Mouse (Mus musculus) cerebellum, adult 8-10 months (tissue): ENCODE data around the gene Gnb4.

Experiments used
- DNase-seq: peaks from one replicate; pipeline ENCODE4 v3.0.0; 2022

Gnb4 gene

DNA sequence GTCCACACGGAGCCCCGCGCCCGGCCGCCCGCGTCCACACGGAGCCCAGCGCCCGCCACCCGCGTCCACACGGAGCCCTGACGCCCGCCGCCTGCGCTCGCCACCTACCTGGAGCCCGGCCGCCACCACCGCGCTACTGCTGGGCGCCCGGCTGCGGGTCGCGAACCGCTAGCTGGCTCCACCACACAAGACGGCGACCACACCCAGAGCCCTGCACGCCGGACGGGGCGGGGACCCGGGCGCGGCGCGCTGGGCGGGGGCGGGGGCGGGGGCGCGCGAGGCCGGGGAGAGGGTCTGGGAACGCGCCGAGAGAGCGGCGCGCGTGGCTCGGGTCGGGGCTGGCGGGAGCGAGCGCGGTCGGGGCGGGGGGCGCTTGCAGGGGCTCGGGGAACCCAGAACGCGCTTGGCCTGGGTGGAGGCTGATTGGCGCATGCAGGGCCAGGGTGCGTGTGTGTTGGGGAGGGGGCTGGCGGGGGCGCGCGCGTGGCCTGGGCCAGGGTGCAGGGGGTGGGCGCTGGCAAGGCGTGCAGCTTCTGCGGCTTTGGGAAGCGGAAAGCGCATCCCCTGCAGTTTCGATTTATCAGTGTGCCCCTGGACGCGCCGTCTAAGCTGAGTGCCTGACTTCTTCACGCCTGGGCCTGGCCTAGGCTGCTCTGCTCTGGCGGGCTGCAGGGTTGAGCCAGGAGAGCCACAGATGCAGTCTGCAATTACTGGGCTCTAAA is at the start of gene Gnb4:
TSS of gene Gnb4 (minus strand) at position 255 of the 722 bp plus-strand sequence.
- no peak for DNase-seq

DNA sequence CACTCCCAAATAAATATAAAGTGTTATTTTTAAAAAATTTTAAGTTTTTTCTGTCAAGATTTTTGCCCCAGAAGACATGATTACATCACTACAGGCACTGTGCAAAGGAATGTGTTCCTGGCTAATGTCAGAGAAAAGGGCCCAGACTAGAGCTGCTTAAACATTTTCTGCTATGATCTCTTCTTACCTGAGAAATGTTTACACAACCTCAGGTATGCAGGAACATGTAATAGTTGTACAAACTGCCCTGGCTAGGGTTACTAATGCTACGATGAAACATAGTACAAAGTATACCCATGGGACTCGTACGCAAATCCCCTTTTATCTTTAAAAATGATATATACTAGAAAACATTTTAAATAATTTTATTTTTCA is 45.2 kb upstream of the Gnb4 start:
- no peak for DNase-seq

DNA sequence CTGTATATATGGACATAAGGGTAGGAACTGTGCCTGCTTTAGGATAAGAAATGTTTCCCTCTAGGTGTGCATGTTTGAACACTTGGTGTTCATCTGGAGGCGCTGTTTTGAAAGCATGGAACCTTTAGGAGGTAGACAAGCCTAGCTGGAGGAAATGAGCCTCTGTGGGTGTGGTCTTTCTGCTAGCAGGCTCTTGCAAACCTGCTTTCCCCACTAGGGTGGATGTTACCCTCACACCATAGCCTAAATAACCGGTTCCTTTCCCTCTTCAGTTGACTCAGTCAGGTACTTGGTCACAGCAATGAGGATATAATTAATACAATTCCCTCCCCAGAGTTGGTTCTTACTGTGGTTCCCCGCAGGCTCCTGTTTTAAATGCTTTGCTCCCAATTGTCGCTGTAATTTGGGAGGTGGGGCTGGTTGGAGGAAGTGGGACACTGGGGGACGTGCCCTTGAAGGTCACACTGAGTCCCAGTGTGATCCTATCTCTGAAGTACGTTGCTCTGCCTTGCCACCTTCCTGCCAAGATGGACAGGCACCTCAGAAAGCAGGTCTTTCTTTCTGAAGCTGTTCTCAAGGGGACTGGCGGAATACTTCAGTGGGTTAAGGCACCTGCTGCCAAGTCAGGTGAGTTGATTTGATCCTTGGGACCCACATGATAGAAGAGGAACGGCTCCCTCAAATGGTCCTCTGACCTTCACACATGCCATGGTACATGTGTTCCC is 44.6 kb upstream of the Gnb4 start:
- DNase-seq, result no peak

DNA sequence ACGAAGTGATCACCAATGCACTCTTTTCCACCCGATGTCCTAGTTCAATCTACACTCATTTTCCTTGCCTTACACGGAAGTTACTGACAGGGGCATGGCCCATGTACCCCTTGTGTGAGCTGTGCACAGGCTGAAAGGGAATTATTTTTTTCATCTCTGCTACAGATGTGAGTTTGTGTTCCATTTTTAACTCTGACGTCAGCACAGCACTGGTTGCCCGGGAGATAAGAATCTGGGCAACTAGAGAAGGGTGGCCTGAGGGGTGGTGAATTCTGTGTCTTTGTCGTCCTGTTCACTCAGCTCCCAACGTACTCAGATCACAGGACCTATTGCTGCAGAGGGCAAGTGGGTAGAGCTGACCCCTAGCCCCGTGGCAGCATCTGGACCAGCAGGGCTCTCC is 43.9 kb upstream of the Gnb4 start:
- no peak for DNase-seq

DNA sequence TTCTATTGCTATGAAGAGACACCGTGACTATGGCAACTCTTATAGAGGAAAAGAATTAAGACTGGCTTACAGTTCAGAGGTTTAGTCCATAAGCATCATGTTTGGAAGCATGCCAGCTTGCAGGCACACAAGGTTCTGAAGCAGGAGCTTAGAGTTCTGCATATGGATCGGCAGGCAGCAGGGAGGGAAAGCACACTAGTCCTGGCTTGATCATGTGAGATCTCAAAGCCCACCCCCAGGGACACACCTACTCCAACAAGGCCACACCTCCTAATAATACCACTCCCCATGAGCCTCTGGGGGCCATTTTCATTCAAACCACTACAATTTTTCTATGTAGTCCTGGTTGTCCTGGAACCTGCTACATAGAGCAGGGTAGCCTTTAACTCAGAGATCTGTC is 43.1 kb upstream of the Gnb4 start:
- no peak for DNase-seq

DNA sequence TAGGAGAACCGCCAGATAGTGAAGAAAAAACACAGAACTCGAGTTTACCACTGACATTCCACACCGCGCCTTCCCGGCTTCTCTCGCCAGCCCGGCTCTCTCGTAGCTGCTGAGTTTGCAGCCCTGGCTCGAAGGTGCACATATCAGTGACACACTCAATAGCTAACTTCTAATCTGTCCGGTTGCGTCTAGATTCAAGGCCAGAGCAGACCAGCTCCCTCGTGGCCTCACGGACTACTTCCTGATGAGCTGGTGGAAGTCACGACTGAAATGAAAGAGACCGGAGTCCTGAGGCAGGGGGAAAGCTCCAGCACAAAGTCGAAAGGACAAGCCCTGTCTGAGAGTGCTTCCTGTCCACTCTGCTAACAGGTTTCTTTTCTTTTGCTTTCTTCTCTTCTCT is 42.4 kb upstream of the Gnb4 start:
- DNase-seq, result no peak

DNA sequence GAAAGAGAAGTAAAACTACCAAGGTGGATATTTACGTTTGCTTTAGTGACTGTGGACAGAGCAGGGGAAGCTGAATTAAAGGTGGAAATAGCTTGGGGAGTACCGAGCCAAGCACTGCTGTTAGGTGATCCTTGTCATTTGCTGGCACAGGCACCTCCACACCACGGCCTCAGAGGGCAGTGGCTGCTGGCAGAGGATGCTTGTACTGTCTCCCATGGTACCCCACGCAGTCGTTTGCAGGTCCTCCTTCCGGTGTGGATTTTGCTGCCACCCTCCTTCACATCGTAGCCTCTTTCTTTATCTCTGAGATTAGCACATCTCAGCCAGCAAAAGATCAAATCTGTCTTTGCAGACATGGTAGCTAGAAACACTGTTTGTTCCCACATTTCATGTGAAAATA is 42.0 kb upstream of the Gnb4 start:
- DNase-seq, result no peak

DNA sequence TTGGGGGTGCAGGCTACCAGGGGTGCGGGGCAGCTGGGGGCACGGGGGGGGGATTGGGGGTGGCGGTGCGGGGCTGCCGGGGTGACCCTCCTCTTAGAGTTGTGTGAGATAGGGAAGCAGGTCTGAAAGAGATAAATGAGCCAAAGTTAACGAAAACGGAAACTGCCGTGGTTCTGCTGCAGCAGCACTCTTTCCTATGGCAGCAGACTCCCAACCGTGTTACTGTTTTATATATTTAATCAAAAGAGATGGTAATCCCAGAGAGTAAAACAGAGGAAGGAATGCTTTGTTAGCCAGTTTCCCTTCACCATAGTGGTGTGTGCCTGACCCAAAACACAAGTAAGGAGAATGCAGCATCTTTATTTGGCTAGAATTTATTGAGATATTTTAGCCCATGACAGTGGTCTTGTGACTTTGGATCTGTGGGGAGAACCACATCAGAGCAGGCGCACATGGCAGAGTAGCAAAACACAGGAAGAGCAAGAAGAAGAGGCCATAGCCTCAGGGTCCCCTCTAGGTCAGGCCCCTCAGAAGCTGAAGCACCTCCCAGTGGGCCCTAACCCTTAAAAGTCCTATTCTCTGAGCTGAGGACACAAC is 40.1 kb upstream of the Gnb4 start:
- no peak for DNase-seq

DNA sequence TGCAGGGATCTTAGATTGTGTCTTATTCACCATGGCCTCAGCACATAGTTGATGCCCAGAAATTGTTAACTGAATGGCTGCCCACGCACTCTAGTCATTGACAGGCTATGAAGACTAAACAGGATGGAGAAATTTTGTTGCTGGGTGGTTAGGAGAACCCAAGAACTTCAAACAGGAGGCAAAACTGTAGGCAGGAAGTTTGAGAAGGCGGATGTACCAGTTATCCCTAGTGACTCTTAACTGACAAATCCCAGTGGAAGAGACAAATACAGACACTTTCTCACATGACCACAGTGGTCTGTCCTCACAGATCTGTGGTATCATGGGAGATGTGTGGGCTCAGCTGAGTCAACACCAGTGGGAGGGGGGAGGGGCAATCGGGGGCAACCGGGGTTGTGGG is 39.6 kb upstream of the Gnb4 start:
- DNase-seq, result no peak

DNA sequence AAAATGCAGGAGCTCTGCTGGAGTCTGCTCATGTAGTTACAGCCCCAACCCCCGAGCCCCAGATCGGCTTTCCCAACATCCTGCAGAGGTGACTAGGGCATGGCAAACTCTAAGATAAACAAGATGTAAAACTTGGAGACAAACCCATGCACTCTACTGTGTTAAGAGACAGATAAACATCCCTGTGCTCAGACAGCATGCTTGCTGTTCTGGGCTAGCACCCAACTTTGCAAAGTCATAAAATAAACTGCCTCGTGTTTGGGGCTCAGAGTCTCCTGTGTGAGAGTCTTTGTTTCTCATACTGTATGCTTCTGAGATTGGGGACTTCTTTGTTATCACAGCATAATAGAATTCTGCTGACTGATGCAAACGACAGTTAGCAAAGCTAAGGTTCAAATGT is 36.4 kb upstream of the Gnb4 start:
- no peak for DNase-seq

DNA sequence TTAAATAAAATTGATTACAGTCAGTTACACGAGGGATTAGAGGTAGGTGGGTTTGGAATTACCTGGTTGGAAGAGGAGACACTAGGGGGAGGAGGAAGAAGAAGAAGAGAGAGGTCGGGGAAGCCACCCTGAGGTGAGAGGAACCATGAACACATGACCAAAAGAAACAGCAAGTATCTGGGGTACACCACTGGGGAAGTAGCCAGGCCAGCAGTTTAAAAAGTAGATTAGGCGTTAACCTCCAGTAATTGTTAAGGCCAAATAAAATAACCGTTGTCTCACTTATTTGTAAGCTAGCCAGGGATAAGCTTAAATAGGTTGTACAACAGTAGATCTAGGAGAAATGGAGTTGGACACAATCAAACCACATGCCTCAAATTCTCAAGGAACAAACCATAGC is 32.9 kb upstream of the Gnb4 start:
- no peak for DNase-seq

DNA sequence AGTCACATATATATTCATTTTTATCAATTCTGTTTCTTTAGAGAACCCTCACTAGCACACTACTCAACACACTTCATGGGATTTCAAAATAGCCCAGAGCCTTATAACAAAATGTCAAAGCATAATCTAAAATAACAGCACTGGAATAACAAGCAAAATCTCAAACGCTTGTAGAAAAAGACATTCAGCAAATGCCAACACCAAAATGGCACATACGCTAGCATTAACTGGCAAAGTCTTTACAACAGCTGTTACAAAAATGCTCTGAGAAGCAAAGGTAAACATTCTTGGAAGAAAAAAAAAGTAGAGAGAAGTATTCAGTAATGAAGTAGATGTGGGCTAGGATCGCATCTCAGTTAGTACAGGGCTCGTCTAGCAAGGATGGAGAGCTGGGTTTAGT is 30.5 kb upstream of the Gnb4 start:
- no peak for DNase-seq

DNA sequence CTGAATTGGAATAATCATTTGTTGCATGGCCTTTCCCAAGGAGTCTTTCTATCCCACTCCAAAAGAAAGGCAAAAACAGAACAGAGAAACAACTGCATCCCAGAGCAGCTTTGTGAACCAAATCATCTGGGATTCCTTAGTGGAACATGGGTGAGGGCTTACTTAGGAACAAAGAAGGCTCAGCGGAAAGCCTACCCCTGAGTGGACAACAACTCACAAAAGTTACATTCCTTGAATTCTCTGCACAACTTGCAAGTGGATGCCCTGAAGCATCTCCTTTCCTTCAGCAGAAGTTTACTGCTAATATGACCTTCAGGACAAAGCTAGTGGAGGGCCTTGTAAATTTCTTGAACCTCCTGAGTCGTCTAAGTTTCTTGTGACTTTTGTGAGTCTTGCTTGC is 28.4 kb upstream of the Gnb4 start:
- no peak for DNase-seq

DNA sequence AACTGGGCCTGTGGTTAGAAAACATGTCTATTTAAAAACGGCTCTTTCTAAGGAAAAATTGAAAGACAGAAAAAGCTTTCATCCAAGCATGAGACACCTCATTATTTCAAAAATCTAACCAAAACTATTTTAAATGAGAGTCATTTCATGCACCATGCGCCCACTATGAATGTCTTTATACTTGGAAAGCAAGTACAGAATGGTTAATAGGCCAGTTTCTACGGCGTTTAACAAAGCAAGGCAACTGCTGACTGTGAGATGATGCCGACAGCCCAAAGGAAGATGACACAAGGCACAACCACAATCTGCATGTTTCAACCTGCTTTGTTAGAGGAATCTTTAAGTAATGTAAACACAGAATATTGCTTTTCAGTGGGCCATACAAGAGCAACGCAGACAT is 25.7 kb upstream of the Gnb4 start:
- no peak for DNase-seq

DNA sequence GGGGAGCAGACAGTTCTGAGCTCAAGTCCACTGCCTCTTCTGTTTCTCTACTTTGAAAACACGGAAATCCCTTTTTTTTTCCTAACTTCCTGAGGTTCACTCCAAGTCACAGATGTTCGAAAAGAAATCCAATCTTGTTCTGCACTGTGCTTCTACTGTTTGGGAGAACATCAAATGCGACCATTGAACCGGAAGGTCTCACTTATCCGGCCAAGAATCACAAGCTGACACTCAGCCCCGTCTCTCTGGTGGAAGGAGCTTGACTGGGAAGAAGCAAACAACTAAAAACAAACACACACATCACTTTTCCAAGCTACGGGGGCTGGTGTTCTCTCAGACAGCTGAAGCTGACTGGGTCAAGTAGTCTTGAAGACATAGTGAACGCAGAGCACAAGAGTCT is 21.9 kb upstream of the Gnb4 start:
- no peak for DNase-seq

DNA sequence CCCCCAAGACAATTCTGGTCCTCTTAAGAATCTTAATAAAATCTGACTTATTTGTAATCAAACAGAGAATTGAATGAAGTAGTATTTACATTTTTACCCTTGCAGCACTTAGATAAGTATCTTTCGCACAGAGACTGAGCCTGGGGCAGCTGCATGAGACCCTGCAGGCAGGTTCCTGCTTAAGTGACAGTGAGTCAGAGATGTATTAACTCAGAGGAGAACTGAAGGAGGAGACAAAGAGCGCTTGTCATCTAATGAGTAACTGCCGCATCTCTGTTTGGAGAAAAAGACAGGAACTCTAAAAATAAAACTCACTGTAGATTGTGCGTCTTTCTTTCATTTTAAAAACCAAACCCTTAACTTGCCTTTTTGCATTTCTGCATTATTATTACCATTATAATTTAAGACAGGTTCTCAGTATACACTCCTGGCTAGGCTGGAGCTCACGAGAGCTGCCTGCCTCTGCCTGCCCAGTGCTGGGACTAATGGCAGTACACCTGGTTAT is 16.4 kb upstream of the Gnb4 start:
- DNase-seq, result no peak

DNA sequence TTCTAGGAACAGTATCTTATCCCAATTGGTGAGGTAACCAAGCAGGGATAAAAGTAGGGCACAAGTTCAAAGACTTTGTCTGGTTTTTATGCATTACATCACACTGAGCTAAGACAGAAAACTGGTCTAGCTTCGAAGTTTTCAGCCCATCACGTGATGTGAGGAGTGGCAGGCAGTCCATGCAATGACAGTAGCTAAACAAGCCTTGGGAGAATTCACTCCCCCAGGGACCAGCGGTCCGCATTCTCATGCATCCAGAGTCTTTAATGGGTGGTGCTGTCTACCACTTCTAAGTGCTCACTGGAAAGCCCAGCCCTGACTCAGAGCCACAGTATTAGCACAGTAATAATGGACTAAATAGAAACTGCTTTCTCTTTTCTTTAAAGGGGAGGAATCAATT is 13.8 kb upstream of the Gnb4 start:
- DNase-seq, result no peak

DNA sequence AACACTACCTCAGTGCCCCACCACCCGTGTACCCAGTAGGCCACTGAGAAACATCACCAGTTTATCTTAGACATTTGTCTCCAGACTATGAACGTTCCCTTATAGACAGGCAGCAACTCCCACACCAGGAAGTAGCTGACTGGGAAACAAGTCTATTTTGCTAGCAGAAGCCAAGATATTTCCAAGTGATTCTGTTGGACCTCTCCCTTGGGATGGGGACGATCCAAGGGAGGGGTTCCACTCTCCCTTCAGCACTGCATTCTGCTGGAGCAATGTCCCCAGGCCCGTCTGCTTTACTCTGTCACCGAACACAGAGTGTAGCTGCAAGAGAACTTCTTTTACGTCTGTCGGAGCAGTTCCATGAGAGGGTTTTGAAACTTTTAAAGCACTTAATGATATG is 11.8 kb upstream of the Gnb4 start:
- no peak for DNase-seq

DNA sequence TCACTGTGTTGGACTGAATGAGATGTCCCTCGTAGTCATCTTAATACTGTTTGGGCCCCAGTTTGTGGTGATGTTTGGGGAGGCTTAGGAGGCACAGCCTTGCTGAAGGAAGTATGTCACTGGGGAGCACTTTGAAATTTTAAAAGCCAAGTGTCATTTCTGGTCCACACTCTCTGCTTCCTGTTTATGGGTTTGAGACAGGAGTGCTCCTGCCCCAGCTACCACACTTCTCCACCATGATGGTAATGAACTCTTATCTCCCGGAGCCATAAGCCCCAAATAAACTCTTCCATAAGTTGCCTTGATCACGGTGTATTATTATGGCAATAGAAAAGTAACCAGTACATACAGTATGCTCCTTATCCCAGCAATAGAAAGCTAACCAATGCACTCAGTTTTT is 5.7 kb upstream of the Gnb4 start:
- DNase-seq, result no peak

DNA sequence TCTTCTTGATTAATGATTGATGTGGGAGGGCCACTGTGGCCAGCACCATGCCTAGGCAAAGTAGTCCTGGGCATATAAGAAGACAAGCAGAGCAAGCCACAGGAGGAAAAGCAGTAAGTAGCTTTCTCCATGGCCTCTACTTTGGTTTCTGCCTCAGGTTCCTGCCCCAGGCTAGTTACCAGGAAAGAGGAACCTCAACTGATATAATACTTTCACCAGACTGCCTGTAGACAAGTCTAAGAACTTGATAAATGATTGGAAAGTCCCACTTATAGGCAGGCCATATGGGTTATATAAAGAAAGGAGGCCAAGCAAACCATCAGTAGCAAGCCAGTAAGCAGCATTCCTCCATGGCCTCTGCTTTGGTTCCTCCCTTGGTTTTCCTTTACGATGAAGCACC is 5.3 kb upstream of the Gnb4 start:
- DNase-seq, result no peak

DNA sequence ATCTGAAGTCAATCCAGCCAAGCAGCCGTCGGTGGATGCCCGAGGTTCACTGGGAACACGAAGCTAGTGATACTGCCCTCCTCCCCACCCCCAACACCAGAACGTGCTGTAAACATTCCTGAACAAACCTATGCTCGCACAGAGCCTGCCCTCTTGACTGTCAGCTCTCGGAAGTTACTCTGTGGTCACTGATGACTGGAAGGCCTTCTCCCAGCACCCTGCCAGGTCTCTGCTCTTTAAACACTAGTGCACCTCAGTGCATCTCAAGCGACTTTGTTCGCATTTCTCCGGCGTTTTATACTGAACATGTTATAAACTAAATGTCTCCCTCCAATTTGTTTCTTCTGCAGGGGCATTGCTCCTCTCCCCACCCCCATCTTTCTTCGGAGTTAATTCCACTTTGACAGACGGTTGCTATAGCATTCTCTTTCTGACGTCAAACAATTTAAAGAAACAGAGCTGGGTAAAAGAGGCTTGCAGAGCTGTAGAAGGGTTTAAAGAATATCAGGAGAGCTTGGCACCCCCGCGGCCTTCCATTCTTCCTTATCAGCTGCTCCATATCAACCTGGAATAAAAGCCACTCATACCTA is 763 bp upstream of the Gnb4 start:
- DNase-seq, result no peak

DNA sequence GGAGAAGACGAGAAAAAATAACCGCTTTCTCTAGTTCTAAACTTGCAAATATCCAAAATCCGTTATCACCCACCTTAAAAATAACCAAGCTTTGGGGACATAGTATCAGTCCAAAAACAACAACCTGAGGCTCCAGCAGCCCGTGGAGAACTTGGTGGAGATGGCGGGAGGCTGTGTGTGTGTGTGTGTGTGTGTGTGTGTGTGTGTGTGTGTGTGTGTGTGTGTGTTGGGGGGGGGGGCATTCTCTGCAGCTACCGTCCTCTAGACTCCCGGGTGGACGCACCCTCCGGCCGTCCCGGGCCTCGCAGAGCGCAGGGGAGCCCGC is 417 bp downstream of the Gnb4 start:
- no peak for DNase-seq

DNA sequence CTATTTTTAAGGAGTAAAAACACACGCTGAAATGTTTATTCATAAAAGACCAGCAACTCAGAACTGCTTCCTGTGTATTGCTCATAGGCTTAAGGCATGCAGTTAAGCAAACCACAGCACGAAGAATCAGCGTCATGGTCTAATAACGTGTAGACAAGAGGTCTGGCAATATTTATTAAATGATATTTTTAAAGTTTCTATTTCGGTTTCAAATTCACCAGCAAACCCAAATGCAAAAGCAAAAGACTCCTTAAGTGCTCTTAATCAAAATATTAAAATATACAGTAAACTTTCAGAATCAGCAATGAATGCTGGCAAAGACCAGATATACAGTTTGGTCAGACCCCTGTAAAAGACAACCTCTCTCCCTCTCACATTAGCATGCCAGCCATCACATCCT is 1.0 kb downstream of the Gnb4 start:
- DNase-seq, result no peak

DNA sequence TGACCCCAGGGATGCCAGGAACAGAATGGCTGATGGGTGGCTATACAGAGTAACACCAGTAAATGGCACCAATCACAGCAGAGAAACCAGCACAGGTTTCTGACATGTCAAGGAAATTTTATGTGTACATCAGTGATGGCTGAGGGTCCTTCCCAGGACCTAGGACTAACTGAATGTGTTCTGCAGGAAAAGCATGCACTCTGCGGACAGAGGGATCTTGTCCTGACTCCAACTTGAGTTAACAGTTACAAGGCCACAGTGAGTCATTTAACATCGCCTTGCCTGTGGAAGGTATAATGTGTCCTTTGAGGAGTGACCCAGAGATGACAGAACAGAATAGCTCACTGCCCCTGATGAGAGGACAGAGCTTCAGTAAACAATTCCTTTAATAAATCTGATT is 1.6 kb downstream of the Gnb4 start:
- DNase-seq, result no peak
